Comparison of ENCODE assay signal across 11 mouse cellular contexts in genomic region chr19:7226511-7226914, GRCm38 (mm10). TPM values are rescaled to one million over a fixed set of nuclear protein-coding genes. Genes with fewer than 3 reads are reported as not detected.
DNase-seq lines count a peak whose midpoint lies in the region; ATAC-seq lines count a peak whose summit lies in the region.
"Had no signal": no experiment of that assay in that cellular context is flagged by ENCODE, and none has a peak within 500 bp of the region (broad histone marks: within the 10 kb centered on the region; RNA-seq: fewer than 3 reads in every experiment).

No protein-coding gene starts in this region.

- peaks cover 29% of the 10 kb centered on the region for H3K36me3 ChIP-seq in liver, embryonic 16.5 days (ENCODE audit: control insufficient read depth, insufficient read depth)
- H3K36me3 ChIP-seq in liver, embryonic 11.5 days (ENCODE audit: control insufficient read depth, insufficient read depth, low read length) = peaks cover 35% of the 10 kb centered on the region
- no peaks in the 10 kb centered on the region; the same call in 1 of the 2 replicates for H3K36me3 ChIP-seq in splenic B cell, adult 2 months (ENCODE audit: control insufficient read depth, insufficient read depth, low read length, poor library complexity, severe bottlenecking)

- no peaks in the 10 kb centered on the region for H3K27me3 ChIP-seq in liver, embryonic 16.5 days (ENCODE audit: control insufficient read depth, insufficient read depth, low read depth, low read length)
- no peaks in the 10 kb centered on the region for H3K27me3 ChIP-seq in liver, embryonic 11.5 days (replicated peaks; ENCODE audit: control insufficient read depth, insufficient read depth, low read length)
- no peaks in the 10 kb centered on the region for H3K27me3 ChIP-seq in splenic B cell, adult 2 months (ENCODE audit: control insufficient read depth, insufficient read depth, low read length, poor library complexity, severe bottlenecking)
- H3K27me3 ChIP-seq: hindbrain, embryonic 12.5 days; liver, embryonic 15.5 days had no signal

- no peaks in the 10 kb centered on the region for H3K9me3 ChIP-seq in liver, embryonic 16.5 days (replicated peaks; ENCODE audit: control insufficient read depth, low read length)
- H3K9me3 ChIP-seq in liver, embryonic 11.5 days (ENCODE audit: control insufficient read depth, low read length) = no peaks in the 10 kb centered on the region
- H3K9me3 ChIP-seq: hindbrain, embryonic 12.5 days; liver, embryonic 15.5 days had no signal

- 49% methylated on average over 6 of the region's 6 CpGs for WGBS in liver, embryonic 16.5 days (ENCODE audit: insufficient replicate concordance)
- 70% methylated on average over 6 of the region's 6 CpGs for WGBS in liver, embryonic 11.5 days

- no peak overlapping the region for H3K9ac ChIP-seq in liver, embryonic 16.5 days (ENCODE audit: low read depth, low read length)
- H3K9ac ChIP-seq in liver, embryonic 11.5 days (ENCODE audit: low read depth, low read length) = no peak overlapping the region
- H3K9ac ChIP-seq: hindbrain, embryonic 12.5 days; liver, embryonic 15.5 days had no signal

- H3K27ac ChIP-seq in liver, embryonic 16.5 days (ENCODE audit: low read length) = 0 out of 2 replicates have a peak overlapping the region, but pooled peaks have one; percentile 8
- H3K27ac ChIP-seq in liver, embryonic 11.5 days (ENCODE audit: low read depth, low read length) = no peak overlapping the region
- H3K27ac ChIP-seq in brown adipose tissue, adult 24 weeks (replicated peaks; ENCODE audit: low read depth, low read length) = peak overlapping the region; percentile 76
- H3K27ac ChIP-seq: hindbrain, embryonic 12.5 days; liver, embryonic 15.5 days had no signal

- H3K4me1 ChIP-seq in liver, embryonic 16.5 days (ENCODE audit: control insufficient read depth, low read depth, low read length) = no peaks in the 10 kb centered on the region
- H3K4me1 ChIP-seq in liver, embryonic 11.5 days (replicated peaks; ENCODE audit: control insufficient read depth, insufficient read depth, low read length) = no peaks in the 10 kb centered on the region
- H3K4me1 ChIP-seq in brown adipose tissue, adult 24 weeks (ENCODE audit: control insufficient read depth, insufficient read depth, insufficient read length, low read length) = peaks cover 19% of the 10 kb centered on the region
- H3K4me1 ChIP-seq: hindbrain, embryonic 12.5 days; liver, embryonic 15.5 days had no signal

- no peak overlapping the region for H3K4me3 ChIP-seq in liver, embryonic 16.5 days (ENCODE audit: low read depth, low read length)
- H3K4me3 ChIP-seq in liver, embryonic 11.5 days (ENCODE audit: low read depth, low read length) = no peak overlapping the region
- H3K4me3 ChIP-seq in brown adipose tissue, adult 24 weeks (ENCODE audit: insufficient read depth, low read depth, low read length) = no peak overlapping the region
- H3K4me3 ChIP-seq: hindbrain, embryonic 12.5 days; liver, embryonic 15.5 days had no signal

- DNase-seq in liver, embryonic 11.5 days (ENCODE audit: low spot score) = no peak
- peak; percentile 74 to 79 for DNase-seq in kidney, postnatal 36 days
- DNase-seq in splenic B cell, adult 2 months (ENCODE audit: low read depth, low spot score) = peak; percentile 70
- DNase-seq in thymus, postnatal 4 days = no peak
- DNase-seq in ovary, postnatal 14 days (ENCODE audit: low spot score) = no peak
- DNase-seq: adrenal gland, adult 8-10 months; heart, adult 11 months had no signal

- 0 out of 2 replicates have a peak, but pooled peaks have one; percentile 26 for ATAC-seq in liver, embryonic 16.5 days (ENCODE audit: low read depth)
- ATAC-seq in liver, embryonic 11.5 days (replicated peaks; ENCODE audit: low FRiP score) = no peak

- H3K4me2 ChIP-seq in liver, embryonic 16.5 days (ENCODE audit: low read depth, low read length) = no peak overlapping the region
- no peak overlapping the region for H3K4me2 ChIP-seq in liver, embryonic 11.5 days
- H3K4me2 ChIP-seq: hindbrain, embryonic 12.5 days; liver, embryonic 15.5 days had no signal

RNA-seq across cellular contexts. Expression of gene Cox8a, which starts 9.1 kb away (rescaled TPM):
- 563 and 565 TPM in 2 replicates for polyA plus RNA-seq in liver, embryonic 16.5 days (2015; fragmentation: Nextera tagmentation; extraction: Ambion mirVana)
- 1,017 and 1,108 TPM in 2 replicates for polyA plus RNA-seq in liver, embryonic 11.5 days (2014; fragmentation: Nextera tagmentation; extraction: Ambion mirVana)
- 4,354 and 4,380 TPM in 2 replicates for polyA plus RNA-seq in brown adipose tissue, adult 24 weeks (2012; ENCODE audit: insufficient read depth, insufficient read length, missing spikeins)

RNA-seq across cellular contexts. Expression of gene Naa40, which starts 14.5 kb away (rescaled TPM):
- polyA plus RNA-seq in liver, embryonic 16.5 days (2015; fragmentation: Nextera tagmentation; extraction: Ambion mirVana) = 22.1 TPM in 2 replicates
- 70.7 and 76.0 TPM in 2 replicates for polyA plus RNA-seq in liver, embryonic 11.5 days (2014; fragmentation: Nextera tagmentation; extraction: Ambion mirVana)
- polyA plus RNA-seq in brown adipose tissue, adult 24 weeks (2012; ENCODE audit: insufficient read depth, insufficient read length, missing spikeins) = 9.6 and 10.3 TPM in 2 replicates

RNA-seq across cellular contexts. Expression of gene Otub1, which starts 20.4 kb away (rescaled TPM):
- 50.0 and 50.9 TPM in 2 replicates for polyA plus RNA-seq in liver, embryonic 16.5 days (2015; fragmentation: Nextera tagmentation; extraction: Ambion mirVana)
- polyA plus RNA-seq in liver, embryonic 11.5 days (2014; fragmentation: Nextera tagmentation; extraction: Ambion mirVana) = 139 and 140 TPM in 2 replicates
- 28.7 and 44.7 TPM in 2 replicates for polyA plus RNA-seq in brown adipose tissue, adult 24 weeks (2012; ENCODE audit: insufficient read depth, insufficient read length, missing spikeins)

RNA-seq across cellular contexts. Expression of gene Rcor2, which starts 40.6 kb away (rescaled TPM):
- polyA plus RNA-seq in liver, embryonic 16.5 days (2015; fragmentation: Nextera tagmentation; extraction: Ambion mirVana) = 0.27 and 0.47 TPM in 2 replicates
- 7.5 and 8.7 TPM in 2 replicates for polyA plus RNA-seq in liver, embryonic 11.5 days (2014; fragmentation: Nextera tagmentation; extraction: Ambion mirVana)
- 1.0 and 7.8 TPM in 2 replicates for polyA plus RNA-seq in brown adipose tissue, adult 24 weeks (2012; ENCODE audit: insufficient read depth, insufficient read length, missing spikeins)

Comparison
In these comparisons a context has a peak if more than half of its experiments do, and no peak if none do; other contexts are left out.
1. DNase-seq: peak in kidney, postnatal 36 days (2 of 2) and splenic B cell, adult 2 months (single experiment); none in liver, embryonic 11.5 days (single experiment), thymus, postnatal 4 days (single experiment) and ovary, postnatal 14 days (single experiment).